Mouse (Mus musculus): ENCODE data around the gene Hexim2. TPM values are rescaled to one million over a fixed set of nuclear protein-coding genes. Genes with fewer than 3 reads are reported as not detected.

Hexim2 gene
- polyA plus RNA-seq, 1 experiment from 2014 or later, result 10.5 TPM

- Histone ChIP-seq H3K27me3 (peaks cover 35% of the 10 kb centered on the region), H3K27ac (replicated peaks) (no peak overlapping the region), H3K9ac (replicated peaks) (peak overlapping the region; percentile 78; the same call in 1 of the 2 replicates), H3K9me3 (no peaks in the 10 kb centered on the region), H3K36me3 (no peaks in the 10 kb centered on the region), H3K4me3 (peak overlapping the region; percentile 61), H3K4me2 (replicated peaks) (peak overlapping the region; percentile 63), H3K4me1 (peaks cover 35% of the 10 kb centered on the region)
- ATAC-seq (ENCODE audit: low FRiP score, low read depth), result no peak
- 87% methylated on average over 11 of the region's 11 CpGs for WGBS
Measured at GRCm38 (mm10) chr11:103114270-103114943, 17.8 kb upstream of the Hexim2 start.

DNA sequence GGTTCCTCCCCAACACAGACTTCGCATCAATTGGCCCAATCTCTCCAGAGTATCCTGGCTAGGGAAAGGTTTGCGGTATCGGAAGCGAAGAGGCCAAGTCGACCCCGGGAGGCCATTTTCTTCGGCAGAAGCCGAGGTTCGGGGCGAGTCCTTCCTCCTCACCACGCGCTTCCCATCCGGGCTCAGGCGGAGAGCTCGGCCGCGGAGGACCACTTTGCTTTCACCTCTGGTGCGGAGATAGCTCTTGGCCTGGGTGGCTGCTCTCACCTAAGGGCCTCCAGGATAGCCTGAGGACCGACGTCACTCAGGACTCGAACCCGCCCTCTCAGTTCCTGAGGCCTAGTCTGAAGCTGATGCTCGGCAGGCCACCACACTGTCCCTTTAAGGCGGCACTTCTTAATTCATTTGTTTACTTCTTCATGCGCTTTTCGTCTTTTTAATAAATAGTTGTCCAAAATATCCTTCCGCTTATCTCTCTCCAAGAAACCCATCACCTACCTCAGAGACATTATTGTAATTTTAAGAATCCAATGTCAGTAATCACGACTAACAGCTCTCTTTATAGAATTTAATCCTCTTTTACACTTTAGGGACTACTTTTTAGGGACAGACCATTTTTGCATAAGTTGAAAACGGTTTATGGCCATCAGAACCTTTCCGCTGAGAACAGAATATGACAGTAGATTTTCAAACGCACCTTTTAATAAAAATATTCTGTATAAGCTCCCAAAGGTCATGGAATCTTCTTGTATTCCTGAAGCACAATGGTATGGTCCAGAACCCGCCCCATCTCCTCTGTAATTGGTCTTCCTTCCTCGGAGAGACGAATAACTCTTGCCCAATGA lies 16.8 kb upstream of the Hexim2 start:
- WGBS, result under 1% methylated on average over 34 of the region's 34 CpGs

GRCm38 (mm10) chr11:103116008-103116818 lies 16.0 kb upstream of the Hexim2 start, which contains the start of gene Hexim1:
Hexim1 (plus strand) TSS chr11:103116231.
- Histone ChIP-seq H3K4me2 (replicated peaks) (peak within 1 kb of the TSS; percentile 85), H3K27ac (replicated peaks) (peak within 1 kb of the TSS; percentile 89), H3K9me3 (no peaks in the 10 kb centered on the region), H3K4me1 (peaks cover 35% of the 10 kb centered on the region), H3K4me3 (peak within 1 kb of the TSS; percentile 61), H3K27me3 (peaks cover 28% of the 10 kb centered on the region), H3K9ac (replicated peaks) (peak within 1 kb of the TSS; percentile 78), H3K36me3 (no peaks in the 10 kb centered on the region)
- under 1% methylated on average over 53 of the region's 53 CpGs for WGBS
- ATAC-seq (ENCODE audit: low FRiP score, low read depth), result peak; percentile 94

More for the DNA sequence above, 16.8 kb upstream of the Hexim2 start:
- peak overlapping the region; percentile 63 for H3K4me2 ChIP-seq (replicated peaks)
- H3K27me3 ChIP-seq, result peaks cover 35% of the 10 kb centered on the region
- H3K4me1 ChIP-seq, result peaks cover 35% of the 10 kb centered on the region
- H3K9me3 ChIP-seq, result no peaks in the 10 kb centered on the region
- ATAC-seq (ENCODE audit: low FRiP score, low read depth), result peak; percentile 61
- peak overlapping the region; percentile 78 for H3K9ac ChIP-seq (replicated peaks)
- H3K36me3 ChIP-seq, result no peaks in the 10 kb centered on the region
- H3K27ac ChIP-seq (replicated peaks), result peak overlapping the region; percentile 86
- peak overlapping the region; percentile 61 for H3K4me3 ChIP-seq

- Histone ChIP-seq H3K36me3 (no peaks in the 10 kb centered on the region), H3K9me3 (no peaks in the 10 kb centered on the region), H3K27ac (replicated peaks) (peak overlapping the region; percentile 89), H3K27me3 (peaks cover 19% of the 10 kb centered on the region), H3K4me2 (replicated peaks) (peak overlapping the region; percentile 85), H3K9ac (replicated peaks) (peak overlapping the region; percentile 75), H3K4me1 (peaks cover 28% of the 10 kb centered on the region), H3K4me3 (peak overlapping the region; percentile 61)
- peak; percentile 17; the same call in 1 of the 2 replicates for ATAC-seq (ENCODE audit: low FRiP score, low read depth)
- WGBS, result under 1% methylated on average over 35 of the region's 35 CpGs
Measured at GRCm38 (mm10) chr11:103116959-103117590, 15.2 kb upstream of the Hexim2 start.

DNA sequence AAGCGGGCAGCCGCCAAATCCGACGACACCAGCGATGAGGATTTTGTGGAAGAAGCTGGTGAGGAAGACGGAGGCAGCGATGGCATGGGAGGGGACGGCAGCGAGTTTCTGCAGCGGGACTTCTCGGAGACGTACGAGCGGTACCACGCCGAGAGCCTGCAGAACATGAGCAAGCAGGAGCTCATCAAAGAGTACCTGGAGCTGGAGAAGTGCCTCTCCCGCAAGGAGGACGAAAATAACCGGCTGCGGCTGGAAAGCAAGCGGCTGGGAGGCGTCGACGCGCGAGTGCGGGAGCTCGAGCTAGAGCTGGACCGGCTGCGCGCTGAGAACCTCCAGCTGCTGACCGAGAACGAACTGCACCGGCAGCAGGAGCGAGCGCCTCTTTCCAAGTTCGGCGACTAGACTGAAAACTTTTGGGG lies 14.6 kb upstream of the Hexim2 start:
- ATAC-seq (ENCODE audit: low FRiP score, low read depth), result no peak
- Histone ChIP-seq H3K27me3 (peaks cover 14% of the 10 kb centered on the region), H3K4me2 (replicated peaks) (peak overlapping the region; percentile 85), H3K27ac (replicated peaks) (no peak overlapping the region), H3K4me1 (peaks cover 22% of the 10 kb centered on the region), H3K4me3 (peak overlapping the region; percentile 61), H3K9ac (replicated peaks) (peak overlapping the region; percentile 75), H3K9me3 (no peaks in the 10 kb centered on the region), H3K36me3 (no peaks in the 10 kb centered on the region)
- under 1% methylated on average over 38 of the region's 38 CpGs for WGBS

DNA sequence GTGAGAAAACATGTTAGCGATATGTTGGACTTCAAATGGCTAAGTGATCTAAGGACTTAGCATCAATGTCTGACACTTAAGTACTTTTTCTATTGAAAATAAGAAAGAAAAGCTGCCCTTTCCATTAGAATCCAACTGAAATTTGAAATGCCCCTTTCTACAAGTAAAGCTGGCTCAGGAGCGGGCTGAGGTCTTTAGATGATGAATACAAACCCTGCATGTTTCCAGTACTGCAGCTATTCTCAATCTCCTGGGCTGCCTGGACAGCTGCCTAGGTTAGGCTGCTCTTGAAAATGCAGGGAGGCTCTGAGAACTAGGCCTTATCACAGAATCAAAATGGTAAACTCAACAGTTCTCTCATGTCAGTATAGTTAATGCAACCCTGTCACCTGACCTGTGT lies 13.4 kb upstream of the Hexim2 start:
- H3K4me1 ChIP-seq, result peaks cover 18% of the 10 kb centered on the region
- 89% methylated on average over 2 of the region's 2 CpGs for WGBS
- H3K4me3 ChIP-seq, result no peak overlapping the region
- H3K27ac ChIP-seq (replicated peaks), result no peak overlapping the region
- peak overlapping the region; percentile 85 for H3K4me2 ChIP-seq (replicated peaks)
- H3K36me3 ChIP-seq, result no peaks in the 10 kb centered on the region
- H3K27me3 ChIP-seq, result peaks cover 2% of the 10 kb centered on the region
- H3K9me3 ChIP-seq, result no peaks in the 10 kb centered on the region
- no peak overlapping the region for H3K9ac ChIP-seq (replicated peaks)
- ATAC-seq (ENCODE audit: low FRiP score, low read depth), result no peak

- Histone ChIP-seq H3K9ac (replicated peaks) (no peak overlapping the region), H3K4me2 (replicated peaks) (no peak overlapping the region), H3K4me1 (peaks cover 18% of the 10 kb centered on the region), H3K9me3 (no peaks in the 10 kb centered on the region), H3K27me3 (no peaks in the 10 kb centered on the region), H3K27ac (replicated peaks) (no peak overlapping the region), H3K36me3 (no peaks in the 10 kb centered on the region), H3K4me3 (no peak overlapping the region)
- 55% methylated on average over 5 of the region's 5 CpGs for WGBS
- ATAC-seq (ENCODE audit: low FRiP score, low read depth), result no peak
Measured at GRCm38 (mm10) chr11:103119609-103120008, 12.6 kb upstream of the Hexim2 start.

DNA sequence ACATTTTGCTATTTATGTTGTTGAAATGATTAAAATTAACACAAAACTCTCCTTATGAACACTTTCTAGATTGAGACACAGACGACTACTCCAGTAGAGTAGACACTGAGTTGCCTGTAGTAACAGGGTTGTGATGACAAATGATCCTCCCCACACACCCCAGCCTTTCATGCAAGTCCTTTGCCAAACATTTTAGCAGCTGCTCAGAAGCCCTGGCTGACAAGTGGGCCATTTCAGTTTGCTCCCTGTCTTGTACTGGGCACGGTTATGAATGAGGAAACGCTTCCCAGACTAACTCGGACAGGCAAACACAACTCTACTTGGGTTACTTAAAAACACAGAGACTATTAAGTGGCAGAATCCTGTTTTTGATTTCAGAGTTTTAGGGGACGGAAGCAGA lies 11.9 kb upstream of the Hexim2 start:
- 82% methylated on average over 5 of the region's 5 CpGs for WGBS
- H3K27ac ChIP-seq (replicated peaks), result no peak overlapping the region
- H3K36me3 ChIP-seq, result no peaks in the 10 kb centered on the region
- H3K4me2 ChIP-seq (replicated peaks), result no peak overlapping the region
- peaks cover 18% of the 10 kb centered on the region; the same call in 1 of the 2 replicates for H3K4me1 ChIP-seq
- H3K27me3 ChIP-seq, result no peaks in the 10 kb centered on the region
- no peaks in the 10 kb centered on the region for H3K9me3 ChIP-seq
- no peak overlapping the region for H3K4me3 ChIP-seq
- no peak overlapping the region for H3K9ac ChIP-seq (replicated peaks)
- ATAC-seq (ENCODE audit: low FRiP score, low read depth), result no peak

- under 1% methylated on average over 56 of the region's 58 CpGs for WGBS
- peak overlapping the region; percentile 78 for H3K4me2 ChIP-seq (replicated peaks)
- no peaks in the 10 kb centered on the region for H3K27me3 ChIP-seq
- peaks cover 31% of the 10 kb centered on the region for H3K4me1 ChIP-seq
- ATAC-seq (ENCODE audit: low FRiP score, low read depth), result peak; percentile 91
- peak overlapping the region; percentile 96 for H3K27ac ChIP-seq (replicated peaks)
- H3K9me3 ChIP-seq, result no peaks in the 10 kb centered on the region
- H3K4me3 ChIP-seq, result peak overlapping the region; percentile 92
- peak overlapping the region; percentile 99 for H3K9ac ChIP-seq (replicated peaks)
- H3K36me3 ChIP-seq, result no peaks in the 10 kb centered on the region
Measured at GRCm38 (mm10) chr11:103132576-103133455, 587 bp downstream of the Hexim2 start.

- Histone ChIP-seq H3K27ac (replicated peaks) (peak overlapping the region; percentile 60), H3K4me1 (peaks cover 31% of the 10 kb centered on the region), H3K27me3 (no peaks in the 10 kb centered on the region), H3K4me2 (replicated peaks) (peak overlapping the region; percentile 54), H3K9ac (replicated peaks) (peak overlapping the region; percentile 57; the same call in 1 of the 2 replicates), H3K36me3 (no peaks in the 10 kb centered on the region), H3K9me3 (no peaks in the 10 kb centered on the region), H3K4me3 (peak overlapping the region; percentile 29)
- 51% methylated on average over 6 of the region's 6 CpGs for WGBS
- 0 out of 2 replicates have a peak, but pooled peaks have one; percentile 16 for ATAC-seq (ENCODE audit: low FRiP score, low read depth)
Measured at GRCm38 (mm10) chr11:103133456-103134185, 1.4 kb downstream of the Hexim2 start.
